Mouse (Mus musculus) liver, adult 2 months (tissue): Measurements from ENCODE around the gene Syt16. TPM values are rescaled to one million over a fixed set of nuclear protein-coding genes. Genes with fewer than 3 reads are reported as not detected.

Source experiments
- DNase-seq: peaks from one replicate; pipeline ENCODE4 v3.0.0-alpha.2; 2011; ENCODE audit warnings: low read depth, low spot score; ENCODE audit errors: extremely low read depth
- H3K27ac ChIP-seq: fragments of 200-500 bp; replicated peaks from 2 replicates; pipeline ENCODE4 v1.5.1; 2012; ENCODE audit warnings: low read depth, mild to moderate bottlenecking, control low read depth, inconsistent platforms, low read length; ENCODE audit not compliant: insufficient read depth
- H3K27me3 ChIP-seq: fragments of 200-500 bp; 2 replicates; pipeline ENCODE4 v1.6.1; 2012; ENCODE audit warnings: mild to moderate bottlenecking, moderate library complexity, low read length, inconsistent platforms; ENCODE audit not compliant: control insufficient read depth, insufficient read depth
- H3K36me3 ChIP-seq: fragments of 200-500 bp; 2 replicates; pipeline ENCODE4 v1.6.1; 2012; ENCODE audit warnings: low read length, inconsistent platforms; ENCODE audit not compliant: control insufficient read depth, insufficient read depth
- H3K4me1 ChIP-seq: fragments of 200-500 bp; 2 replicates; pipeline ENCODE4 v1.6.1; 2011; ENCODE audit warnings: low read length; ENCODE audit not compliant: control insufficient read depth, insufficient read depth
- H3K4me3 ChIP-seq: fragments of 200-500 bp; 2 replicates; pipeline ENCODE4 v1.5.1; 2011; ENCODE audit warnings: low read depth, mild to moderate bottlenecking, control low read depth, low read length, moderate library complexity; ENCODE audit not compliant: insufficient read depth
- H3K79me2 ChIP-seq: fragments of 200-500 bp; 2 replicates; pipeline ENCODE4 v1.6.1; 2012; ENCODE audit warnings: inconsistent platforms, mild to moderate bottlenecking, low read length, moderate library complexity; ENCODE audit not compliant: control insufficient read depth, insufficient read depth
- H3K9ac ChIP-seq: fragments of 200-500 bp; 2 replicates; pipeline ENCODE4 v1.6.1; 2012; ENCODE audit warnings: low read depth, mild to moderate bottlenecking, control low read depth, inconsistent platforms, low read length
- CTCF ChIP-seq: fragments of 200-500 bp; IDR thresholded peaks from 2 replicates; pipeline ENCODE4 v1.5.1; 2011; ENCODE audit warnings: low read depth, low read length, control low read depth
- POLR2A ChIP-seq: fragments of 200-500 bp; IDR thresholded peaks from 2 replicates; pipeline ENCODE4 v1.6.1; 2011; ENCODE audit warnings: low read length, control low read depth; ENCODE audit not compliant: insufficient read depth; ENCODE audit errors: extremely low read depth
- whole genome bisulfite sequencing: fragments of 180-500 bp; shearing (Covaris S2); methylation state at CpG from one replicate; pipeline ENCODE4 v1.1.7; 2018; 5-methylcytosine and 5-hydroxymethylcytosine counted together
- polyA plus RNA-seq: library from polyadenylated mRNA; depleted of rRNA; stranded (reverse); fragments of >200 nt; gene quantifications from 2 replicates; pipeline ENCODE4 v1.2.3, GENCODE M21; 2012
- total RNA-seq: library from RNA; depleted of rRNA; stranded (reverse); fragments of >200 nt; gene quantifications from 2 replicates; pipeline ENCODE4 v1.2.3, GENCODE M21; 2014

Gene Syt16
- total and polyA plus RNA-seq, 2 experiments, result not detected

DNA sequence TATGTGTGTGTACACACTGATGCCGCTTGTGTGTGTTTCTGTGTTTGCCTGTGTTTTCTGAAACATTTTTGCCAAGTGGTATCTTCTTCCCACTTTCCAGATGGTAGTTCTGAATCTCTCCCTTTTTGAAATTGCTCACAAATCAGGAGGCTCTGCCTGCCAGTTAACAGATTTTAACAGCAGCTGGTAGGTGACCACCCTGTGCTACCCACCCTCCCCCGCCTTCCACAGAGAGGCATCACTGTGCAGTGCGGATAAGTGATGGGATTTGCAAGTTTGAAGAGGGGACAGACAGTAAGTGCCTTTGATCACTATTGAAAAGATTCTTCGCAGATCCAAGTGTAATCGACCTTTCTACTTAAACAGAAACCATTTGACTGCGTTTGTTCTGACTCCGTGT lies 191.4 kb downstream of the Syt16 start:
- H3K4me3 ChIP-seq, result no peak overlapping the region
- WGBS, result 53% methylated on average over 7 of the region's 7 CpGs
- no peaks in the 10 kb centered on the region for H3K36me3 ChIP-seq
- H3K79me2 ChIP-seq, result no peaks in the 10 kb centered on the region
- H3K9ac ChIP-seq, result no peak overlapping the region
- no peak overlapping the region for H3K27ac ChIP-seq
- no peaks in the 10 kb centered on the region for H3K4me1 ChIP-seq
- no peak for DNase-seq
- TF ChIP-seq CTCF (no peak), POLR2A (no peak)
- no peaks in the 10 kb centered on the region for H3K27me3 ChIP-seq

DNA sequence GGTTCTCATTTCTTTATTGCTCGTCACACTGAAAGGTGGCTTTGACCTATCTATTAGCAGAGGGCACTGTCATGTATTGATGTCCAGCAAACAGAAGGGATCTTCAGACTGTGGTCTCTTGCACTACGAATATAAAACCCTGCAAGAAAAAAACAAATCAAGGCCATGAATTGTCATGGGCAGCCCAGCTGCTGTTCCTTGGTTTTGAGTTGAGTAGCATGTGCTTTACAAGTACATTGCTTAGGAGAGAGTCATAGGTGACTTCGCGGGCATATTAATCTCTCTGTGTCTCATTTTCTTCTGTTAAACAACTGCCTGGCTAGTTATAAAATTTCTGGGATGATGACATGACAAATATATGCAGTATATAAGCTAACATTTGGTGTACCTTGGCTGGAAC lies 192.4 kb downstream of the Syt16 start:
- TF ChIP-seq POLR2A, result no peak
- TF ChIP-seq CTCF, result no peak
- Histone ChIP-seq H3K4me3 (no peak overlapping the region), H3K79me2 (no peaks in the 10 kb centered on the region), H3K27ac (no peak overlapping the region), H3K4me1 (no peaks in the 10 kb centered on the region), H3K27me3 (no peaks in the 10 kb centered on the region), H3K36me3 (no peaks in the 10 kb centered on the region), H3K9ac (no peak overlapping the region)
- DNase-seq, result no peak
- 87% methylated on average over 4 of the region's 4 CpGs for WGBS

DNA sequence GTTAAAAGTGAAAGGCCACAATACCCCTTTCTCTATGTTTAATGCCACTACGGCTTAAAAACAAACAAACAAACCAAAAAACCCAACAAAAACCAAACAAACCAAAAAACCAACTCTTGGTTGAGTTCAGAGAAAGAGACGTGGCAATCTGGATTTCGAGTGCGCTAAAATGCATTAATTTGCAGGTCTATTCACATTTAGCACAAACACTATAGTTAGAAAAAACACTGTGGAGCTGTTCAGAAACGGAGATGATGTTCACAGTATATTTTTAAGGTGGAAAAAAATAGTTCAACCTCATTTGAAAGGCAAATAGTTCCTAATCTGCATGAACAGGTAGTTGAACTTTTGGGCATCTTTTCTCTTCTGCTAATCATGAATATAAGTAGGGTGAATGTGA lies 192.8 kb downstream of the Syt16 start:
- DNase-seq, result no peak
- no peak overlapping the region for H3K4me3 ChIP-seq

DNA sequence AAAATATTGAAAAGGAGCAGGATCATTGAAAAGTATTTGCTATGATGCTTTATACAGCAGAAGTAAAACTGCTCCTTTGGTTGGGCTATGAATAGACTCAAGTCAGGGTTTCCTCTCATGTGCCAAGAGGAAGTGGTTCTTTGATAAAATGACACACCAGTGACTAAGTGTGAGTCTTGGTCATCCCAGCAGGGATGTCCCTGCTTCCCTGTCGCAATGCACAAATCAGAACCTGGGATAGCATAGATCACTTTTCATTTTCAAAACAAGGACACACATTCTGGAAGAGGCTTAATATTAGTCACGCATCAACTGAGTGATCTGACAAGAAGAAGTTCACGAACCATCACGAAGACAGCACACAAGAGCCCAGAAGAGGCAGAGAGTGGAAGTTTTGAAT lies 195.1 kb downstream of the Syt16 start:
- 85% methylated on average over 4 of the region's 4 CpGs for WGBS

More for the DNA sequence above, 192.8 kb downstream of the Syt16 start:
- H3K9ac ChIP-seq, result no peak overlapping the region
- H3K27ac ChIP-seq, result no peak overlapping the region
- no peaks in the 10 kb centered on the region for H3K79me2 ChIP-seq
- no peak for TF ChIP-seq CTCF
- TF ChIP-seq POLR2A, result no peak
- H3K4me1 ChIP-seq, result no peaks in the 10 kb centered on the region
- H3K36me3 ChIP-seq, result no peaks in the 10 kb centered on the region
- H3K27me3 ChIP-seq, result no peaks in the 10 kb centered on the region
- 92% methylated on average over 5 of the region's 5 CpGs for WGBS

DNA sequence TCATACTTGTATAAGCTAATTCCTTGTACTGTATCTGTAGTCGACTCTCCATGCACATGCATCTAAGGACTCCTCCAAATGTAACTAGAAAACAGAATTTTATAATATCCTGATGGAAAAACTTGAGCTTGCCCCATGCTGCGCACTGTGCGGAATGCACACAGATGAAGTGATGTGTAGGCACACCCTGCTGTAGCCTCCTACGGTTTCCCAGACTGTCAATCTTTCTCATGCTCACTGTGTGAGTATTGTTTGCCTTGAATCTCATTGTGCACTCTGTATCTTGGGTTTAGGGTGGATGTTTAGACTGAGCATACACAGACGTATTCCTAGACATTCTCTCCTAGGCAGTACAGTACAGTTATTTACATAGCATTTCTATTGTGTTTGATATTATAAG lies 203.9 kb downstream of the Syt16 start:
- TF ChIP-seq CTCF, result no peak
- TF ChIP-seq POLR2A, result no peak
- no peak overlapping the region for H3K27ac ChIP-seq
- 77% methylated on average over 5 of the region's 5 CpGs for WGBS

More for the DNA sequence above, 195.1 kb downstream of the Syt16 start:
- no peaks in the 10 kb centered on the region for H3K4me1 ChIP-seq
- no peak overlapping the region for H3K4me3 ChIP-seq
- H3K36me3 ChIP-seq, result no peaks in the 10 kb centered on the region
- no peaks in the 10 kb centered on the region for H3K79me2 ChIP-seq
- H3K9ac ChIP-seq, result no peak overlapping the region
- no peak for DNase-seq
- H3K27ac ChIP-seq, result no peak overlapping the region
- TF ChIP-seq CTCF, result no peak
- TF ChIP-seq POLR2A, result no peak
- H3K27me3 ChIP-seq, result no peaks in the 10 kb centered on the region

DNA sequence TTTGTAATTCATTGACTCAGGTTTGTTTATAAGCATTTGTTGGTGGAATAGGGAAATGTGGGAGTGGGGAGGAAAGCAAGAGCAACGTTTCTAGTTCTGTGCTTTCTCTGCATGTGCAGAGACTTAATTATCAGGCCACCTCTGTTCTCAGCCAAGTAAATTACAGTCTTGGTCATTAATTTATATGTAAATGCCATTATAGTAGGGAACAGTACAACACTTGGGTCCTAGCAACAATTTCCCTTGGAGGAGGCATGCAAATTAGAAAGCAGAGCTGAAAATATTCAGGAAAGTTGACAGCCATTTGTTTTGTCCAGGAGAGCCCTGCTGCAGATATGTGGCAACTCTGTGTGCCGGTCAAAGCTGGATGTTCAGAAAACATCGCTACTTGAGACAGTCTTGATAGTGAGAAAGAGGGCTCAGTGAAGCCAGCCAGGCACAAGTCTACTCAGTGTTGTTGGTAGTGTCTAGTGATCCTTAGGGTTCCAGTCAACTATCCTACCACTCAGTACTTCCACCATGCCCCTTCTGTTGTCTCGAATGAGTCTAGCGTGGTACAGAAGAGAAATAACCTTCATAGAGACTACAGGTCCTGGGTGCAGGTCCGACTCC lies 205.1 kb downstream of the Syt16 start:
- no peak for DNase-seq
- Histone ChIP-seq H3K4me3 (no peak overlapping the region), H3K79me2 (no peaks in the 10 kb centered on the region), H3K36me3 (no peaks in the 10 kb centered on the region), H3K4me1 (no peaks in the 10 kb centered on the region), H3K27me3 (no peaks in the 10 kb centered on the region), H3K9ac (no peak overlapping the region), H3K27ac (no peak overlapping the region)
- TF ChIP-seq CTCF (no peak), POLR2A (no peak)
- WGBS, result 84% methylated on average over 6 of the region's 6 CpGs

More for the DNA sequence above, 203.9 kb downstream of the Syt16 start:
- H3K9ac ChIP-seq, result no peak overlapping the region
- H3K79me2 ChIP-seq, result no peaks in the 10 kb centered on the region
- H3K36me3 ChIP-seq, result no peaks in the 10 kb centered on the region
- H3K4me3 ChIP-seq, result no peak overlapping the region
- H3K4me1 ChIP-seq, result no peaks in the 10 kb centered on the region
- no peaks in the 10 kb centered on the region for H3K27me3 ChIP-seq
- no peak for DNase-seq
